Mouse (Mus musculus) ovary, postnatal 14 days (tissue): Measurements from ENCODE around the gene Palld.
A peak's percentile ranks its signal among the peaks of the same experiment; 100 is the strongest.

Experiments used
- DNase-seq: peaks from one replicate; pipeline ENCODE4 v3.0.0; 2022; ENCODE audit warnings: low spot score

The Palld gene

DNA sequence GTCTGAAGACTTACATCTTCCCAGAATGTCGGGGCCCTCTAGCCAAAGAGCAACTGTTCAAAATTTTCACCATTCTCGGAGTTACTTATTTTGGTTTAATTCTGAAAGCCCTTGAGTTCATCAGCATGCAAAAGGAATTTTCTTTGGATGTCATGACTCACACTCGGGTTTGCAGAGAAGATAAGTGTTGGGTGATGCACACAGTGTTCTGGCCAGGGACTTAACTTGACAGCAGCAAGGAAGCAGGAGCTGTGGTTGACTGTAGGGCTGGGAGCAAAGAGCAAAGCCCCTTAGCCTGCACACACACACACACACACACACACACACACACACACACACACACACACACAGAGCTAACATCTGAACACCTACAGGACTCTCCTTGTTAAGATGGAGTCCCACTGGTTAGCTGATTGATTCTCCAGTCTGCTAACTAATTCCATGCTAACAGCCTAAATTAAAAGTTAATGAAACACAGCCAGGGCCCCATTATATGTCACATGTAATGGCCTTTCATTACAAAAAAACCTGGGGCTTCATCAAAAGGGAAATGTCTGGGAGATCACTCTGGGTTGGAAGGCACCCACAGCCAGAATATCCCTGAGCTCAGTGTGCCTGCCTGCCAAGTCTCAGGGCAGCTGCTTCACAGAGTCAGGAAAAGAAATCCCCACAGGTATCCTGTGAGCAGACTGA is 273.4 kb downstream of the Palld start:
- no peak for DNase-seq

DNA sequence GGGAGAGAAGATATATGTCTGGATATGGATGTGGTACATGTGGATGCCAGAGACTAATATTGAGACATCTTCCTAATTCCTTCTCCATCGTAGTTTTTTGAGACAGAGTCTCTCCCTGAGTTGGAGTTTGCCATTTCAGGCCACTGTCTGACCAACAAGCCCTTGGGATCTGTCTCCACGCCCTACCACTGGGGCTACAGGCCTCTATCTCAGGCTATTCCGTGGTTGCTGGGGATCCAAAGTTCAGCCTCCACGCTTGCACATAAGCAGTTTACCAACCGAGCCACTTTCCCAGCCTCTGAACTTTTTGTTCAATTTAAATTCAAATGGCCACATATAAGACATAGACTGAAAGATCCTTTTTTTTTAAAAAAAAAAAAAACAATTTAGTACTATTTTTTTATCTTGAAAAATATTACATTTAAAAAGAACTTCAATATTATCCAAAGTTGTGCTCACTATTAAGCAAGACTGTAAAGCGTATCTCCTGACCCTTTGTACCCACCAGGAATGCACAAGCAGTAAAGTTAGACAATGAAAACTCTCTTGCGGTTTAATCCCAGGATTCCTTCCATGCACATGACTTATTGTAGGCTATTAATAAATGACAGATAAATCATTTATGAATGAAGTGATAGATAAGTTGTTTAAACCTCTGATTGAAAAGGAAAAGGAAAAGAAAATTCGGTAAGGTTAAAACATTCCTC is 276.1 kb downstream of the Palld start:
- no peak for DNase-seq

DNA sequence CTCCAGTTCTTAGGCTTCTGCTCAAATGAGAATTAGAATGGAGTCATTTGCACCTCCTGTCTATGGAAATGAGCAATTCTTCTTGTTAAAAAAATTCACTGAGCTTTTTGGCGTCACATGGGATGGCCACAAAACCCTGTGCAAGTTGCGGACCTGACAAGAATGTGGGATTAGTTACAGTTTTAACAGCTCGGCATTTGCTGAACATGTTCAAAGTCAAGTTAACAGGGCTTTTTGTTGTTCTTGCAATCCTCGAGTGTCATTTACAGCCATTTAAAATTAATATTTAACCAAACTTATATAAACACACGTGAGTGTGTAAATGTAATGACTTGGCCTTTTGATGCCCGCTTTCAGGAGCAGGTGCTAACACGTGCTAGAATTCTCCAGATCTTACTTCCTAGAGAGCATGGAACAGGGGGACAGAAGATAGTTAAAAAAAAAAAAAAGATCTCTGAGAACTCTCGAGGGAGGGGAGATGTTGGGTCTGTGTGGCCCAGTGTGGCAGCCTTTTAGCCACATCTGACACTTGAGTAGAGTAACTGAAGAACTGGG is 276.8 kb downstream of the Palld start:
- no peak for DNase-seq

DNA sequence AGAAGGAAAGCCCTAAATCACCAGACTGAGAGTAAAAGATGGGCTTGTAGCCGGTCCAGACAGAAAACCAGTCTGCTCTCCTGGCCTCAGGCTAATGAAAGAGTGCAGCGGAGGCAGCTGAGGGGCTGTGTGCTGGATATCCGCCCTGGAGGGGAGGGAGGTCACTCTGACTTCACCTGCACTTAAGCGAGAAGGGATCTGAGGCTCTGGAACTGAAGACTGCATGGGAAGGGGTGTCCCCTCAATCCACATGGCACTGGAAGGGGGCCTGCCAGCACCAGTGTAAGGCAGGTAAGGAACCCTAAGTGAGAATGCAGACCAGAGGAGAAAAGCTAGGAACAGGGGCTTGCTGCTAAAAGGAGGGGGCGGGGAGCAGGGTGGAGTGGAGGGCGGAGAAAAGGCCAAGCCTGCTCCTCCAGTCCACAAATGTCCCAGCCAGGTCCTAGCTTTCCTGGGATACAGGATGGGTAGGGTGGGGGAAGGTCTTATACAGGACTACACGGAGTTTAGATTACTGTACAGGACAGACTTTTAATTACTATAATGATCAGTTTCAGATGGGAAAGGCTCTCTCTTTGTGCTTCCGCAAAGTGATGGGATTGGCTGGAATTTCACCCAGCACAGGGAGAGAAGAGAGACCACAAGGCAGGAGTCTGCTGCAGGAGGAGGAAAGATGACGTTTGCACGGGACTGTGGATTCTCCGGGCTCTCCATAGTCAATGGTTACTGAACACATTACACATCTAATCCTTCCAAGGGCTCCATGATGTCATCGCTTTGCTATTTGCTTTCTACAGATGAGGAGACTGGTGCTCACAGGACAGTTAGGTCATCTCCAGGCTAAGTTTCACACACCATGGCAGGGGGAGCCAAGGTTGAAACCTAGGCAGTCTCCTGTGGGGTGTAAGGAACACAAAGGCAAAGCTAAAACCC is 278.7 kb downstream of the Palld start:
- no peak for DNase-seq

DNA sequence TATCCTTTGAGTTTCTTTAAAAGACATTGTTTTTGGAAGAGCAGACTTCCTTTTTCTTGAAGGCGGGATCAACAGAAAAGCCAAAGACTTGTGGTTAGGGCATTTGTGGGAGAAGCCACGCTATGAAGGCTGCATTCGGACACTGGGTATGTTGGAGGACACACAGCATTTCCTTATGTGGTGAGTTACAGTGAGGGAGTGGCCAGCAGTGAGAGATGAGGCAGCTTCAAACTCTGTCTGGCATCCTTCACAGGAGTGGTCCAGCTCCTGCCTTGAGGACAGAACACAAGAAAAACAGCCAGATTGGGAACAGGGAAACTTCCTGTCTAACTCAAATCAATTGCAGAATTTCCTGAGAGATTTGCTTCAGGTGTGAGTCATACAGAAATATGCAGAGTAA is 281.2 kb downstream of the Palld start:
- no peak for DNase-seq

DNA sequence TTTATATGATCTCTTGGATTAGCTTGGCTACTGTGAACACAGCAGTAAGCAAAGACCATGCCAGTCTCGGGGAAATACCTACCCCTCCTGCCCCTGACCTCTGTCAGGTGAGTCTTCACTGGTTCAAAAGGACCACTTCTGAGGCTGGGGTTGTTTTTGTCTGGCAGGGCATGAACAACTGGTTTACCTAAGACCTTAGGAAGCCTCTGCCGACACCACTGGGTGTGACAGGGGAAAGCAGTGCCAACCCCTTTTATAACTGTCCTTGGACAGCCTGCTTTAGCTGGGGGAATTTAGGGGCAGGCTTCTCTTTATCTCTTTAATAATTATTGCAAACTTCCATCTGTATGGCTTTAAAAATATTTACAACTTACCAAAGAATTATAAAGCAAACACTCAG is 284.8 kb downstream of the Palld start:
- no peak for DNase-seq

DNA sequence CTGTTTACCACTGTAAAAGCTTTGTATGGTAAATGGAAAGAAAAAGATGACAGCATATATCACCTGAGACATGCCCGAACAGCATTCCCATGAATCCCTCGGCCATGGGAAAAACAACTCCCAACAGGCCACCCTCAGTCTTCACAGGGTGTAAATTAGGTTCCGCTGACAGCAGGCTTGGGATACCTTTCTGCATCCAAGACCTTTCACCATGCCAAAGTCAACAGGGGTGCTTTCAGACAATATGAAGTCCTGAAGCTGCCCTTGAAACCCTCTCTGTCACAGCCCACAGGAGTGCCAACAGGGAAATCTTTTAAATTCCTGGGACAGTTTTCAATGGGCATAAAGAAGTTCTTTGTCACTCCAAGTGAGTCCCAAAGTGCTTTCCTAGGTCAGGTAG is 285.4 kb downstream of the Palld start:
- DNase-seq = no peak

DNA sequence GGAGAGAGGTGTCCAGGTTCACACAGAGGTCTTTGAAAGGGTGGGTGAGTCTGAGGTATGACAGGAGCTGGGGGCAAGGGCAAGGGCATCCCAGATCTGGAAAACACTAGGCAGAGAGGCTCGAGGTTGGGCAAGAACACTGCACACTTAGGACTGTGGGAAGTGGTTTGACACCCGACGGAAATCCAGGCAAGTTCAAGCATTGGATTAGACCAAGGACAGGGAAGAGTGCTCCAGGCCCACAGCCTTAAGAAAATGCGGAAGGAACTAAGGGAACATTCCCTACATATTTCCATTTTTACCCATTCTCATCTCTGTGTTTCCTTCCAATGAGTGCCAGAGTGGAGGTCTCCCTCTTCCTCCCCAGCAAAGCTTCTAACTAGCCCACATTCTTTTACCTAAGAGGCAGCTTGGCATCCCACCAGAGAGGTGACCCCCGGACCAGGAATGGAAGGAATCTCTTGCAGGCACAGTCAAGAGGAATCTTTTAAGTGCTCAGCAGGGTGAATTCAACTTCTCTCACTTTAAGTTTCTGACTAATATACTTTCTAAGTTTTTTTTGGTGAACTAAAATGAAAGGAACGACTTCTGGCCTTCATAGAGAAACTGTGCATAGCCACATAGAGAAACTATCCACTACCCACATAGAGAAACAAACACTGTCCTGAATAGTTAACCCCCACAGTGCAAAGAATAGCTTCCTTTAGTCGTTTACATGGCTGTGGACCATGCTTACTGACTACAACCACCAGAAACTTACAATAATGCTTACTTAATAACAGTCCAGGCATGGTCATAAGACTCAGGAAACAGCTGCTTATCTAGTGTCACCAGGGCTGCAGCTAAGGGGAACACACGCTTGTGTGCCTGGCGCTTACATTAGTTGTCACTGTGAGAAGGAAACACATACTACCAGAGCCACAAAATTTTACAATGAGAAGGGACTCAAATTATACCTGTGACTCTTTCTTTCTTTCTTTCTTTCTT is 286.5 kb downstream of the Palld start:
- DNase-seq = no peak

DNA sequence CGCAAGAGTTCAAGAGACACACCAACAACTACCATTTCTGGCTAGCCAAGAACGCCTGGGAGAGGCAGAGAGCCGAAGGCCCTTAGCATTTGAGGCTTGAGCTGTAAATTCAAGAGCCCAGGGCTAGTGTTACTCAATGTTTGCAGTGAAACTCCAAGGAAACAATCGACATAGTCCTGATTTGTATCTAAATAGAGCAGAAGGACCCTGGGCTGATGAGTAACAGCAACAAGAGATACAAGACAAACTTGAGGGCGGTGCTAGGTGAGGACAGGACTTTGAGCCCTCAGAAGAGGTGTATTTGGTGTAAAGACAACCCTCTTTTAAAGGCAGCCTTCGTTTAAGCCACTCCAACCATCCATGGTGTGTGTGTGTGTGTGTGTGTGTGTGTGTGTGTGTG is 290.7 kb downstream of the Palld start:
- DNase-seq = no peak

DNA sequence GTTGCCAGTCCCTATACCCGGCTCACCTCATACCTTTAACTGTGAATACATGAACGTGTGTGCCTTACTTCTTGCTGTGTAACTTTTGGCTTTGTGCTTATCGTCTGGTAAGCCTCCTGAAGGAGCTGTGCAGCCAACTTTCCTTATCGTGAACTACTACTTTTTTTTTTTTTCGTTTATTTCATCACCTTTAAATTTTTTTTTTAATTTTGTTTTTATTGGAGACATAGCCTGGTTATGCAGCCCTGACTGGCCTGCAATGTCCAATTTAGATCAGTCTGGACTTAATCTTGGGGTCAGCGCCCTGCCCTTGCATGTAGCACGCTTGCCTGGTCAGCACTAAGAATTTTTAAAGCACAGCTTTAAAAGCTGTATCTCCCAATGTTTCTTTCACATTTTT is 291.4 kb downstream of the Palld start:
- DNase-seq = no peak

DNA sequence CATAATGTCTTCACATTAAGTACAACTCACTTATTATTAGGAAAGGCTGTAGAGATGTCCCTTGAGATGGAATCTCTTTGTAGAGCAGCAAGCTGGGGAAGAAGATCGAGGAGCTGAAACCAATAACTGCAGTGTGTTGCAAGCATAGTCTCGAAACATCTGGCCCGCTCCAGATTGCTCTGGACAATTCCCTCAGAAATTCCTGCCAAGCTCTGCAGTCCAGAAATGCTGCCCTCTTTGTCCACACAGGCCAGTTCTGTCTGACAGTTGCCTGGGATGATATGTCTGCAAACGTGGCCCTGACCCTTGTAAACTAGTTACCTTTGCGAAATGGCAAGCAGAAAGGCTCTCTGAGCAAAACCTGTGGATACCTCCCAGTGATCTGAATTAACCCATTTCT is 291.9 kb downstream of the Palld start:
- no peak for DNase-seq

DNA sequence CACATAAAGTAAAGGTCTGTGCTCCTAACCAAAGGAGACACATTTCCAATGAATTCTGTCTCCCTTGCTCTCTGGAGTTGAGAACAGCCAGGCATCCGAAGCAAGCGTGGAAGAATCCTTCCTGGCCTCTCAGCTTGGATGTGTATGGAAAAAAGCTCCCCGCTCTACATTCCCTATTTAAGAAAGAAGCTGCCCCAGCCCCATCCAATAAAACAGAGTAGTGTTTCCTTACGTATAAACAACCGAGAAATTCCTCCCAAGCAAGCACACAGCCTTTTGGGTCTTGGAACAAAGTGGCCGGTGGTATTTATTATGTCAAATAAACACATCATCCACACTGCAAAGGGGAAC is 295.1 kb downstream of the Palld start:
- no peak for DNase-seq

DNA sequence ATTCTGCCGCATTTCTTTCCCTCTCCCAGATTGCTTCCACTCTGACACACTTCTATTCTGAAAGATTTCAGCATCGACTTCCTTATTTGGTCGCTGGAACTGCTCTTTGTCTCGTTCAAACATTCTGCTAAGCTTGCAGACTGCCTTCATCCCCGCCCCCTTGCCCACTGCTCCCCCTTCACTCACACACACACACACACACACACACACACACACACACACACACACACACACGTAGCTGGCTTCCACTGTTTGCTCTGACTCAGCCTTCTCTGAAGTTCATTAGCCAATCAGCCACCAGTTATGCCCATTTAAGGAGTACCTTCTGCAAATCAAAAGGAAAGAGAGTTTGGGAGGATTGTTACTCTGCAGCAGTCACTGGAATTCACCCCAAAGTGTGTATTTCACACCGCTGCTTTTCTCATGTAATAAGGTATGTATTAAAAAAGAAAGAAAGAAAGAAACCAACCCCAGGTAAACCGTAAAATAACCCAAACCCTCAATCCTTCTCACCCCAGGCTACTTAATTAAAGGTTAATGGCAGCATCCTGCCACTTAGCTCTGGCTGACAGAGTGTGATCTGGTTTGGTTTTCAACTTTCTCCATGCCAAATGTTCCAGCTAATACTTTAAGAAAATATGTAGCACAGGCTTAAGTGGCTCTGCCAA is 295.6 kb downstream of the Palld start:
- DNase-seq = peak; percentile 52

DNA sequence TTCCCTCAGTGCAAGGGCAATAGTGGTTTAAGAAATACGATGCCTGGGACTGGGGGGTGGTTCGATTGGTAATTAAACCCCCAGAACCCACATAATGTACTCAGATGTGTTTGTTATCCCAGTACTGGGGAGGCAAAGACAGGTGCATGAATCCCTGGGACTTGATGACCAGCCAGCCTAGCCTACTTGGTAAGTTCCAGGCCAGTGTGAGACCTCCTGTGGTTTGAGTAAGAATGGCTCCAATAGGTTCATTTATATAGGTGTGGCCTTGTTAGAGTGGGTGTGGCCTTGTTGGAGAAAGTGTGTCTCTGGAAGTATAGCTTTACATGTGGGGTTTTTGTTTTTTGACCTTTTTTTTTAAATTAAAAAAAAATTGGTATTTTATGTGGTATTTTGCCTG is 297.6 kb downstream of the Palld start:
- DNase-seq = no peak

DNA sequence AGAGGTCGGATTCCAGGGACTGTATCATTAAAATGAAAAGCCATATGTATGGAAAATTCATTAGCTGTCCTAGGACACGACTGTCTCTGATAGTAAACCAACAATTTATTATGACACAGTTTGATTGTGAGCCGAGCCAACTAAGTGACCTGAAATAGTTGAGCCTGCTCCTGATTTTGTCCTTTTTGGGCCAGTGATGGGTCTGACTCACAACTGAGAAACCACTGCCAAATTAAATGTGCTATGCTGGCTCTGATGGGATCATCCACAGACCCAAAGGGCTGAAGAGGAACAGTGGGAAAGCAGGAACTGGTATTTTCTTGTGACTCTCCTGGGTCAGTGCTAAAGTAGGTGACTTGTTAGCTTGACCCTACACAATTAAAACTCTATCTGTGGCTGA is 305.6 kb downstream of the Palld start:
- no peak for DNase-seq

DNA sequence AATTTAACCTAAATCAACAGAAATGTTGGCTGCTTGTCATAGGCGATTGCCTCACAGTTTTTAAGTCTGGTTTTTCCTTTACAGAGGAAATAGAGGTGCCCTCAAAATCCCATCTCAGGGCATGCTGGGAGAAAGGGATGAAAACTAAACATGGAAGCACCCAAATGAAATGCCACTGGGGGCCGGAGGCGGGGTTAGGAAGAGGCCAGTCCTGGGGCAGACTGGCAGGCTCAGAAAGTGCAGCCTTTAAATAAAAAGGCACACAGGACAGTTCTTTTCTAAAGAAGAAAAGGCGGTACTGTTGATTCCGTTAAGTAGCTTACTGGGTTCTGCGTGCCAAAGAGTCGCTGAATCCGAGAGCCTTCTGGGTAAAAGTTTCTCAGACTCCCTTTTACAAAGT is 311.0 kb downstream of the Palld start:
- DNase-seq = peak; percentile 12

DNA sequence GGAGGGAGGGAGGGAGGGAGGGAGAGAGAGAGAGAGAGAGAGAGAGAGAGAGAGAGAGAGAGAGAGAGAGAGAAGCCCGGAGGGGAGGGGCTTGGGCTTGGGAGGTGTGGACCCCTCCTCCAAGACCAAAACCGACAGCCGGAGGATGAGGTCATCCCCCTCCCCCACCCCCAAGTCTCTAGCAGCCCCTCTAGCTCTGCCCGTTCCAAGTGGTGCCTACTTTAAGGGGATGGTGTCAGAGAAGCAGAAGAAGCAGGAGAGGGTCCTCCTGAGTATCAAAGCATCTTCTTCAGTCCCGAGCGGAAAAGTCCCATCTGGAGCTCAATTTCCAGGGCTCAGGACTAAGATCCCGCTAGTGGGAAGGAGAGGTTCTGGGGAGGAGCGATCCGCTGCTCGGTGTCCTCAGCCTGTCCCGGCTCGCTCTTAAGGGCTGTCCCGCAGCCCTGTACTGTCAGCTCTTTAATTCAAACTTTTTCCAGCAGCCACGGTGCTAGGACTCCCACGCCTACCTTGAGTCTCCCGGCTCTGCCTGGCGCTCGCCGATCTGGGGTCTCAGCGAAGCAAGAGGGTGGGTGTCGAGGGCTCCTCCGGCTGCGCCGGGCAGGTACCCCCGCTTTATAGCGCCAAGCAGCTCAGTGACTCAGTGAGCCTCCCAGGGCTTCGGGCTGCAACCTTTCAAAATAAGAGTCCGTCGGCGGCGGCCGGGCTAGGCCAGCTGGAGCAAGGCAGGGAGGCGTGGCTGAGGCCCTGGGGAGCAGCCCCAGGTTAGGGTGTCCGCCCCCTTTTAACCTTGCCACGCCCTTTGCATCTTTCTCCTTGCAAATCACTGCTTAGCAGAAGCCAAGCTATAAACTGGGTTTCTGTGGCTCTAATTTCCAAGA is 311.7 kb downstream of the Palld start:
- DNase-seq = peak; percentile 83

DNA sequence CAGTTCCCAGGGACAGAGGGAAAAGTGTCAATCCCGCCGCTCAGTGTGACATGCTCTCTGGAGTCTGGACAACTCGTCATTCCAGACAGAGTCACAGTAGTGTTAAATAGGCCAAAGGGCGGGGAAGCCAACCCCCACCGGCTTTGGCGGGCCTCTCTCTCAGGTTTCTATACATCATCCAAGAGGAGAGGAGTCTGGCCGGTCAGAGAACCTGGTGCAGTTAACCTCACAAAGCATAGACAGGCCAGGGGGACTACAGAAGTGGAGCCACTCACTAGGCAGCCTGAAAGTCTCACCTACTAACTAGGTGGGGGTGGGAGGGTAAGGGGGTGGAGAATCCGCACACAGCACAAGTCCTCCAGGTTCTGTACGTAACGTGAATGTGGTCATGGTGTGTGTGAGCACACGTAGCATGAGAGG is 312.5 kb downstream of the Palld start:
- DNase-seq = no peak

DNA sequence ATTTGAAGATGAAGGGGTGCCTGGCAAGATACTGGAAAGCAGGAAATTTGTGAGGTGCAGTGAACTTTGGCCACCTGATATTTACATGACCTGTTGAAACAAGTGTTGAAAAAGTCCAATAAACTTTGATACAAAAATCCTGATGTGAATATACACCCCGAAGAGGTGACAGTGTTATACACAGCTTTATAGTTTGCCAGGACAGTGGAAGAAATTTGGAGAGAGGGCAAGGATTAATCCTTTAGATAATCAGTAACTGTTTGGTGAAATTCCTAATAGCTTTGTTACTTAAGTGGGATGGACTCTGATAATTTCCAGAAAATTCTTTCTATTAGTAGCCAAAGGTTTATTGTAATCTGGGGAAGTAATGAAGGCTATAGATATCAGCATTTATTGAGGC is 314.2 kb downstream of the Palld start:
- DNase-seq = no peak

DNA sequence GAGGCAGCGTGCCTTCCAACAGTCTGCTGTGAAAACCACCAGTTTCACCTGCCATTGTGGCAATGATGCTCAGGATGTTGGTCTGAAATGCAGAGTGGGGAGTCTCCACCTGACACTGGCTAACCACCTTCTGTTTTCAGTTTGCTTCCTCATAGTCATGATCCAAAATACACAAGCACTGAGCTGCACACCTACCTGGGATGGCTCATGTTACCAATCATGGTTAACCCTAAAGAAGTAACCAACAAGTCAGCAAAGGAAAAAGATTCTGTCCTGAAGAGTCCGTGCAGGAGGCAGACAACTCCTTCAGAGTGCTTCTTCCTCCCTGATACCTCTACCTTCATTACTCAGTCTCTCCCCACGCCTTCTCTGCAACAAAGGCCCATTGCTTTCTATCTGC is 314.8 kb downstream of the Palld start:
- DNase-seq = no peak
